Mouse (Mus musculus) intestine, postnatal 0 days (tissue): ENCODE measurements at regions not wholly inside any gene's neighbourhood (a gene's known extent, or its start where the extent isn't known, plus 50 kb on each side); places are given as distances from the start of the nearest gene placed in this dataset.

Experiments used
- ATAC-seq: fragments of 200-750 bp; cut with Nextera tagmentation; 2 replicates; pipeline ENCODE4 v1.8.0; 2017; ENCODE audit warnings: mild to moderate bottlenecking, moderate TSS enrichment, moderate library complexity
- H3K27ac ChIP-seq: fragments of 300-500 bp; sonication (generic); 2 replicates; pipeline ENCODE4 v1.5.1; 2014; ENCODE audit warnings: mild to moderate bottlenecking, low read depth, low read length, moderate library complexity
- H3K27me3 ChIP-seq: fragments of 300-500 bp; sonication (generic); replicated peaks from 2 replicates; pipeline ENCODE4 v1.6.1; 2014; ENCODE audit warnings: low read length, mixed read lengths; ENCODE audit not compliant: control insufficient read depth, insufficient read depth
- H3K36me3 ChIP-seq: fragments of 300-500 bp; sonication (generic); 2 replicates; pipeline ENCODE4 v1.6.1; 2014; ENCODE audit warnings: mild to moderate bottlenecking, moderate library complexity; ENCODE audit not compliant: control insufficient read depth, insufficient read depth
- H3K4me1 ChIP-seq: fragments of 300-500 bp; sonication (generic); replicated peaks from 2 replicates; pipeline ENCODE4 v1.6.1; 2014; ENCODE audit warnings: antibody characterized with exemption, low read length, mixed read lengths; ENCODE audit not compliant: control insufficient read depth, insufficient read depth
- H3K4me2 ChIP-seq: fragments of 300-500 bp; sonication (generic); replicated peaks from 2 replicates; pipeline ENCODE4 v1.6.1; 2014; ENCODE audit warnings: low read depth, mild to moderate bottlenecking, moderate library complexity
- H3K4me3 ChIP-seq: fragments of 300-500 bp; sonication (generic); 2 replicates; pipeline ENCODE4 v1.5.1; 2014; ENCODE audit warnings: low read depth, low read length
- H3K9ac ChIP-seq: fragments of 300-500 bp; sonication (generic); 2 replicates; pipeline ENCODE4 v1.6.1; 2014; ENCODE audit warnings: mild to moderate bottlenecking, low read depth, low read length
- H3K9me3 ChIP-seq: fragments of 300-500 bp; sonication (generic); 2 replicates; pipeline ENCODE4 v1.6.1; 2016; ENCODE audit warnings: mixed run types; ENCODE audit not compliant: control insufficient read depth
- CTCF ChIP-seq: sonication (generic); IDR thresholded peaks from 2 replicates; pipeline ENCODE4 v1.5.1; 2016; ENCODE audit warnings: low read depth, mild to moderate bottlenecking, control low read depth, antibody characterized with exemption, moderate library complexity
- WGBS: fragments of 180-500 bp; shearing (Covaris S2); extraction: QIAGEN DNeasy Blood & Tissue Kit; methylation state at CpG from one replicate; pipeline ENCODE4 v1.1.7; 2014; 5-methylcytosine and 5-hydroxymethylcytosine counted together

- no peaks in the 10 kb centered on the region for H3K27me3 ChIP-seq
- H3K9ac ChIP-seq, result no peak overlapping the region
- no peak for TF ChIP-seq CTCF
- no peak overlapping the region for H3K4me2 ChIP-seq
- H3K27ac ChIP-seq, result no peak overlapping the region
- ATAC-seq, result no peak
- no peak overlapping the region for H3K4me3 ChIP-seq
- no peaks in the 10 kb centered on the region for H3K4me1 ChIP-seq
- no peaks in the 10 kb centered on the region for H3K36me3 ChIP-seq
- H3K9me3 ChIP-seq, result no peaks in the 10 kb centered on the region
- 64% methylated on average over 5 of the region's 5 CpGs for WGBS
Observed at GRCm38 (mm10) chrX:142516406-142517131, 126.2 kb upstream of the Acsl4 start.

GRCm38 (mm10) chrX:142517205-142517604 is 126.9 kb upstream of the Acsl4 start:
- Histone ChIP-seq H3K4me2 (no peak overlapping the region), H3K27ac (no peak overlapping the region), H3K27me3 (no peaks in the 10 kb centered on the region), H3K9ac (no peak overlapping the region), H3K4me3 (no peak overlapping the region), H3K9me3 (no peaks in the 10 kb centered on the region), H3K4me1 (no peaks in the 10 kb centered on the region), H3K36me3 (no peaks in the 10 kb centered on the region)
- ATAC-seq, result no peak
- WGBS, result 82% methylated on average over 5 of the region's 5 CpGs
- no peak for TF ChIP-seq CTCF

- no peaks in the 10 kb centered on the region for H3K9me3 ChIP-seq
- H3K4me3 ChIP-seq, result no peak overlapping the region
- no peak overlapping the region for H3K9ac ChIP-seq
- H3K4me2 ChIP-seq, result no peak overlapping the region
- no peak for ATAC-seq
- no peaks in the 10 kb centered on the region for H3K27me3 ChIP-seq
- no peaks in the 10 kb centered on the region for H3K4me1 ChIP-seq
- WGBS, result 64% methylated on average over 4 of the region's 4 CpGs
- H3K36me3 ChIP-seq, result no peaks in the 10 kb centered on the region
- TF ChIP-seq CTCF, result no peak
- H3K27ac ChIP-seq, result no peak overlapping the region
Observed at GRCm38 (mm10) chrX:142521063-142521462, 130.7 kb upstream of the Acsl4 start.

GRCm38 (mm10) chrX:142526953-142527352 is 136.6 kb upstream of the Acsl4 start:
- Histone ChIP-seq H3K27ac (no peak overlapping the region), H3K27me3 (no peaks in the 10 kb centered on the region), H3K9ac (no peak overlapping the region), H3K4me3 (no peak overlapping the region), H3K4me2 (no peak overlapping the region), H3K9me3 (no peaks in the 10 kb centered on the region), H3K4me1 (no peaks in the 10 kb centered on the region), H3K36me3 (no peaks in the 10 kb centered on the region)
- 31% methylated on average over 1 of the region's 1 CpGs for WGBS
- ATAC-seq, result no peak
- TF ChIP-seq CTCF, result peak; percentile 63

- no peaks in the 10 kb centered on the region for H3K27me3 ChIP-seq
- peak; percentile 55 for TF ChIP-seq CTCF
- no peak overlapping the region for H3K27ac ChIP-seq
- no peak overlapping the region for H3K9ac ChIP-seq
- no peaks in the 10 kb centered on the region for H3K36me3 ChIP-seq
- no peak overlapping the region for H3K4me3 ChIP-seq
- 58% methylated on average over 7 of the region's 7 CpGs for WGBS
- H3K9me3 ChIP-seq, result no peaks in the 10 kb centered on the region
- no peak for ATAC-seq
- H3K4me2 ChIP-seq, result no peak overlapping the region
- no peaks in the 10 kb centered on the region for H3K4me1 ChIP-seq
Observed at GRCm38 (mm10) chrX:142529892-142530291, 139.6 kb upstream of the Acsl4 start.

- peak; percentile 79 for TF ChIP-seq CTCF
- Histone ChIP-seq H3K27ac (no peak overlapping the region), H3K27me3 (no peaks in the 10 kb centered on the region), H3K4me2 (no peak overlapping the region), H3K36me3 (no peaks in the 10 kb centered on the region), H3K4me1 (no peaks in the 10 kb centered on the region), H3K4me3 (no peak overlapping the region), H3K9me3 (no peaks in the 10 kb centered on the region), H3K9ac (no peak overlapping the region)
- ATAC-seq, result no peak
- 37% methylated on average over 8 of the region's 8 CpGs for WGBS
Observed at GRCm38 (mm10) chrX:142534780-142535179, 144.4 kb upstream of the Acsl4 start.
